Mouse (Mus musculus): ENCODE results near the gene Tspan18.

DNA sequence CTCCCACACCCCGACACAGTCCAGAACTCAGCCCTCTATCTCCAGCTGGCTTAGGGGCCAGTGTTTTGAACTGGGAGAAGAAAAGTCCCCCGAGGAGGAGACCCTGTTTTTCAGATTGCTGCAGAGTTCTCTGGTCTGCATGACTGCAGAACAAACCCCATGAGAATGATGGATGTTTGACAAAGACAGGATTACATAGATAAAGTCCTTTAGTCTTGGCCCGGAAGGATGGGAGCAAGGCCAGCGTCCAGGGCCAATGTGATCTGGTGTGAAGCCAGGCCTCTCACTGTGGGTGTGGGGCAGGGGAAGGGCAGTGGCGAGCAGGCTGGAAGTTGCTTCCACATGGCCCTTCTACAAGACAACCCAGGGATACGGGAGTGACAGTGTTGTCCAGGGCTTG, 110.8 kb downstream of the Tspan18 start:
- no peak for TF ChIP-seq POLR2A (IDR thresholded peaks at IDR 0.05; ENCODE audit: insufficient read depth, low read depth, low read length)
- no peak for TF ChIP-seq CTCF (IDR thresholded peaks at IDR 0.05)

All from heart, adult 2 months (tissue).